9 mouse cellular contexts compared by ENCODE assay signal in the genomic region with DNA sequence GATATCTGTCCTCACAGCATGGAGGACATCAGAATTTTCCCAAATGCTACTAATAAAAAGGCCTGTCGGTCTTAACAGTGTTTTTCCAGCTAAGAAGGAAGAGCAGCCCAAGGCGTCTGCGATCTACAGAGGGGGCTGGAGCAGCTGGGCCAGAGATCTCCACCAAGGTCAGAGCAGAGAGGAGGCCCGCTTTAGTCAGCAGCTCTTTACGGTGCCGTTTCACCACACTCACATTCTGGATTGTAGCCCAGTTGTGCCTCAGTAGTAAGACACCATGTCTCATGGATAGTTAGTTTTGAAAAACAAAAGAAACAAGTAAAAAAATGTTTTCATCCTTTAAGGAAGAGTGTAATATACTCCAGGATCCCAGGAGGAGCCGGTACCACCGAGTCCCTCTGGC.
"Had no signal": no experiment of that assay in that cellular context is flagged by ENCODE, and none has a peak within 500 bp of the region (broad histone marks: within the 10 kb centered on the region; RNA-seq: fewer than 3 reads in every experiment).

No protein-coding gene starts in this region.

- DNase-seq: lung, adult 18-20 months; lung, embryonic 14.5 days; lung, postnatal 10 days; lung, postnatal 4 days; right cerebral cortex, postnatal 14 days; thymus, postnatal 14 days; thymus, postnatal 36 days had no signal

- ATAC-seq: midbrain, embryonic 13.5 days; midbrain, embryonic 15.5 days had no signal
